Mouse (Mus musculus): ENCODE measurements at regions not wholly inside any gene's neighbourhood (a gene's known extent, or its start where the extent isn't known, plus 50 kb on each side); places are given as distances from the start of the nearest gene placed in this dataset.

DNA sequence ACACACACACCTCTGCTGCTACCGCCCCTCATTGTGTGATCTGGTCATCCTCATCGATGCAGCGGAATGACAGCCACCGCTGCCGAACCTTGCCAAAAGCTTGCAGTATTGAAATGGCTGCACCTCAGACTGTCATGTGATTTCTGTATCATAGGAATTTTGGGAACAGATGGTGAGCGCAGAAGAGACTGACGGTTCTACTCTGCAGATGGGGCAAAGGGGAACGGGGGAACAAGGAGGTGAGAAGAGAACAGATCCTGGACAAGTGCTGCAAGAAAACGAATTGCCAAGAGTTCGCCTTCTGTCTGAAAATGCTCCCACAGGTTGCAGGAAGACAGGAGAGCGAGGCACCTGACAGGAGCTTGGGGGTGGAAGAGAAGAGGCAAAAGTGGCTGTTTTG, 96.9 kb upstream of the Smarca2 start:
- no peak for TF ChIP-seq CTCF (IDR thresholded peaks at IDR 0.05)
- intact Hi-C loops (cut with DNase I): no loop called here
- peak in 1 of 2 experiments; percentile 16 for DNase-seq (ENCODE audit: extremely low spot score in 1 of 2, low spot score in 2 of 2)
- H3K27ac ChIP-seq: peak overlapping the region; percentile 8; the same call in 1 of the 2 replicates
- H3K4me3 ChIP-seq: peak overlapping the region; percentile 17; the same call in 1 of the 2 replicates

DNA sequence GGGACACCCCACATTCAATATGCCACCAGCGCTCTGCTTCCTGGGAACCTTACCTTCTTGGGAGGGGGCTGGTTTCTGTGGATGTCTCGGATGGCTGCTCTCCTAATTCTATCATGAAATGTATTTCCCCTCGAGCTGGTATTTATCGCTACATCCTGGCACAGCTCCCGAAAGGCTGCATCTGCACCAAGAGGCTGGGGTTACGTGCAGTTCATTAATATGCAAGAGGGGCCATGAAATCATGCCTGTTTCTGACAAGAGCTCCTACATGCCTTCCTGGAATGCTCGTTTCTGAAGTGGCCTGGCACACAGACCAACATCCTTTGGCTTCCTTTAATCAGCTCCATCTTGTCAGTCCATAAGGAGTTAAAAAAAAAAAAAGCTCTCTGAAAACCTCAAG, 96.2 kb upstream of the Smarca2 start:
- TF ChIP-seq CTCF (IDR thresholded peaks at IDR 0.05): no peak
- no peak for DNase-seq (ENCODE audit: extremely low spot score in 1 of 2, low spot score in 2 of 2)
- peak overlapping the region; percentile 50 for H3K27ac ChIP-seq
- H3K4me3 ChIP-seq: peak overlapping the region; percentile 17; the same call in 1 of the 2 replicates
- intact Hi-C loops (cut with DNase I): no loop called here

DNA sequence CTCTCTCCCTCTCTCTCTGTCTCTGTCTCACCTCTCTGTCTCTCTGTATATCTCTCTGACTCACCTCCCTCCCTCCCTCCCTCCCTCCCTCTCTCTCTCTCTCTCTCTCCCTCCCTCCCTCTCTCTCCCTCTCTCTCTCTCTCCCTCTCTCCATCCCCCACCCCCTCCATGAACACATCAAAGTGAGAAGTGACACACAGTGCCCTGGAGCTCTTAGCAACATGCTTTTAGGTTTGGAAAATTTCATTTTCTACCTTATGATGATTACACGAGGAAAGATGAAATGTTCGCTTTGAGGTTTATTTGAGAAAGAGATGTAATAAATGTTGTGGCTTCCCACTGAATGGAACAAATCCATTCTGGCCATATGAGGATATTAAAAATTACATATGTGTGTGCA, 95.6 kb upstream of the Smarca2 start:
- no peak for TF ChIP-seq CTCF (IDR thresholded peaks at IDR 0.05)
- no peak overlapping the region for H3K4me3 ChIP-seq
- peak overlapping the region; percentile 36; the same call in 1 of the 2 replicates for H3K27ac ChIP-seq
- intact Hi-C loops (cut with DNase I): no loop called here
- no peak for DNase-seq (ENCODE audit: extremely low spot score in 1 of 2, low spot score in 2 of 2)

GRCm38 (mm10) chr19:26510185-26510584, 94.7 kb upstream of the Smarca2 start:
- Histone ChIP-seq H3K27ac (peak overlapping the region; percentile 36), H3K4me3 (no peak overlapping the region)
- no peak for DNase-seq (ENCODE audit: extremely low spot score in 1 of 2, low spot score in 2 of 2)
- no peak for TF ChIP-seq CTCF (IDR thresholded peaks at IDR 0.05)
- intact Hi-C loops (cut with DNase I): no loop called here

DNA sequence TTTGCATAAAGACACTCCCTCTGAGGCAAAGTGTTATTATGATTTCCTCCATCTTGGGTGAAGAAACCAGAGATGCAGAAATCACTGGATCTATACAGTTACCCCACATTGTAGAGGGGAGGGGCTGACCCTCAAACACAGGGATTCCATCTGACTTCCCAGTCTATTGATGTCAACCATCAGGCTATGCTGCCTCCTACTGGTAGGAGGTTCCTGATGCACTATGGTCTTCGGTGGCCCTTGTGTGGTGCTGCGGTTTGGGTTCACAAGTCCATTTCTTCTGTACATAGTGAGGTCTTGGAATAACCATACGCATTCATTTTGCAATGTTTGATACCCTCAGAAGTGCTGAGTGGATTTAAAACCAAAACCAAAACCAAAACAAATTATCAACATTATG, 94.0 kb upstream of the Smarca2 start:
- intact Hi-C loops (cut with DNase I): no loop called here
- no peak overlapping the region for H3K4me3 ChIP-seq

DNA sequence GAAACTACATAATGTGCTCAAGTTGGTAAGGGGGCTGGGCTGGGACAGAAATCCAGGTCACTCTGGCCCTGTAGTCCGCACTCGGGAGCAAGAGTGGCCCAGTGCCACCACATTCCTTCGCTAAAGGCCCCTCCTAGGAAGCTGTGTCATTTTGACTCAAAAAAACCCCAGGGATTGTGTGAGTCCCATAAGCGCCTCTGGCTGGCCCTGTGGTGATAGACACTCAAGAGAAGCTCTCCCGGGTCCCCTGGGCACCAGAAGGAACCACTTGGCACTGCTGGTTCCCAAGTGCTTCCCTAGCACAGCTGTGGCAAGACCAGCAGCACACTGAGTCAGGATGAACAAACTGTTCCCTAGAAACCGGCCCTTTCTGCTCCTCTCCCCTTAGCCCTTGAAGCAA, 93.1 kb upstream of the Smarca2 start:
- Histone ChIP-seq H3K4me3 (no peak overlapping the region), H3K27ac (no peak overlapping the region)
- DNase-seq (ENCODE audit: extremely low spot score in 1 of 2, low spot score in 2 of 2): no peak
- intact Hi-C loops (cut with DNase I): no loop called here
- TF ChIP-seq CTCF (IDR thresholded peaks at IDR 0.05): no peak

More for the DNA sequence above, 94.0 kb upstream of the Smarca2 start:
- no peak overlapping the region for H3K27ac ChIP-seq
- TF ChIP-seq CTCF (IDR thresholded peaks at IDR 0.05): peak; percentile 42
- DNase-seq (ENCODE audit: extremely low spot score in 1 of 2, low spot score in 2 of 2): no peak

DNA sequence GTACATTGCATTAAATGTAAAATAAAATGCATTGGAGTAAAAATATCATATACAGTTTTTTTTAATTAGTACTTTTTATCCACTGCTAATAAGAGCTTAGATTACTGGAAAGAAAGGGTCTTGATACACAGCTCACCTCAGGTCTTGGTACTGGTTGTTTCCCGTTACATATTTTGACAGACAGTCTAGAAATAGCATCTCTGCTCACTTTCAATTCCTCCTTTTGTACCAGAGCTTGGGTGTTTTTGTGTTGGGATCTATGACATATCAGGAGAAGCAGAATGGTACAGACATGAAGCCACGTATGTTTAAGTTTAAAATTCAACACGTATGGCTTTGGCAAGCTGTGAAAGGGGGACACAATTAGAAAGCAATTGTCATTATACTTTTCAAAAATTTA, 80.3 kb upstream of the Smarca2 start:
- DNase-seq (ENCODE audit: extremely low spot score in 1 of 2, low spot score in 2 of 2): no peak
- no peak for TF ChIP-seq CTCF (IDR thresholded peaks at IDR 0.05)
- Histone ChIP-seq H3K27ac (no peak overlapping the region), H3K4me3 (no peak overlapping the region)
- intact Hi-C loops (cut with DNase I): no loop called here

DNA sequence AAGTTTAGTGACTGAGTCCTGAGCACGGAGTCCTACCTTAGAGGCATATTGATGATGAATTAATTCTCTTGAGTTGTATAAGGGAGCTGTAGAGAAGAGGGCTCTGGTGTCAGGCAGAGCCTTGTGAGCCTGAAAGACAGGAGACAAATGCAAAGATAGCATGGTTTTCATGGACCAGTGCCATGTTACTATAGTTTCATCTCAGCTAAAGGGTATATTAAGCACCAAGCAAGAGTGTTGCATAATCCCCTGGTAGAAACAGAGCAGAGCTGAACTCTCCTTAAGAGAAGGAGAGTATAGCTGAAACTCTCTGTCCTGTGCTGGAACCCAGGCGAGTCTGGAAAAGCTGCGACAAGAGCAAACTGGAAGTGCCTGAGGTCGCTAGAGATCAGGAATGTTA, 73.5 kb upstream of the Smarca2 start:
- no peak overlapping the region for H3K4me3 ChIP-seq
- no peak overlapping the region for H3K27ac ChIP-seq
- TF ChIP-seq CTCF (IDR thresholded peaks at IDR 0.05): no peak
- intact Hi-C loops (cut with DNase I): loop anchor here (5.0 kb wide), 1 partner anchor 71 kb away; no protein-coding TSS in a partner anchor
- DNase-seq (ENCODE audit: extremely low spot score in 1 of 2, low spot score in 2 of 2): no peak

GRCm38 (mm10) chr19:26532509-26532908, 72.3 kb upstream of the Smarca2 start:
- intact Hi-C loops (cut with DNase I): loop anchor here (5.0 kb wide), 1 partner anchor 70 kb away; no protein-coding TSS in a partner anchor
- Histone ChIP-seq H3K27ac (peak overlapping the region; percentile 36), H3K4me3 (peak overlapping the region; percentile 6; the same call in 1 of the 2 replicates)
- DNase-seq (ENCODE audit: extremely low spot score in 1 of 2, low spot score in 2 of 2): no peak
- no peak for TF ChIP-seq CTCF (IDR thresholded peaks at IDR 0.05)

DNA sequence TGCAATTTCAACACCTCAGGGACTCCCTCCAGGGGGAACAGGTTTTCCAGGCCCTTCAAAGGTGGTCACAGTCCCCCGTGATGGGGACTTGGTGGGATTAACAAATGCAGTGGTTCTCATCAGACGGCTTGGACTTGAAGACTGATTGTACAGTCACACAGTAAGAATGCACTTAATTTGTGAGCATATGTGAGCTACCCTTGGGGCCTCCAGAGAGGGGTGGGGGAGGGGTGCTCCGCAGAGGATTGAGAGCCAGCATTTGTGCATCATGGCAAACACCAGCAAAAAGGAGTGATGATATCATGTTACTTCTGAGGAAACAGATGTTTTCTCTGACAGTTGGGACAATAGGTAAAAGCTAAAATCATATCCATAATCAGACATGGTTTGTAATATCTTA, 59.2 kb upstream of the Smarca2 start:
- intact Hi-C loops (cut with DNase I): no loop called here
- H3K27ac ChIP-seq: no peak overlapping the region
- DNase-seq (ENCODE audit: extremely low spot score in 1 of 2, low spot score in 2 of 2): no peak
- TF ChIP-seq CTCF (IDR thresholded peaks at IDR 0.05): no peak
- H3K4me3 ChIP-seq: no peak overlapping the region

GRCm38 (mm10) chr19:26547522-26547921, 57.3 kb upstream of the Smarca2 start:
- Histone ChIP-seq H3K4me3 (no peak overlapping the region), H3K27ac (no peak overlapping the region)
- DNase-seq (ENCODE audit: extremely low spot score in 1 of 2, low spot score in 2 of 2): no peak
- intact Hi-C loops (cut with DNase I): no loop called here
- no peak for TF ChIP-seq CTCF (IDR thresholded peaks at IDR 0.05)

DNA sequence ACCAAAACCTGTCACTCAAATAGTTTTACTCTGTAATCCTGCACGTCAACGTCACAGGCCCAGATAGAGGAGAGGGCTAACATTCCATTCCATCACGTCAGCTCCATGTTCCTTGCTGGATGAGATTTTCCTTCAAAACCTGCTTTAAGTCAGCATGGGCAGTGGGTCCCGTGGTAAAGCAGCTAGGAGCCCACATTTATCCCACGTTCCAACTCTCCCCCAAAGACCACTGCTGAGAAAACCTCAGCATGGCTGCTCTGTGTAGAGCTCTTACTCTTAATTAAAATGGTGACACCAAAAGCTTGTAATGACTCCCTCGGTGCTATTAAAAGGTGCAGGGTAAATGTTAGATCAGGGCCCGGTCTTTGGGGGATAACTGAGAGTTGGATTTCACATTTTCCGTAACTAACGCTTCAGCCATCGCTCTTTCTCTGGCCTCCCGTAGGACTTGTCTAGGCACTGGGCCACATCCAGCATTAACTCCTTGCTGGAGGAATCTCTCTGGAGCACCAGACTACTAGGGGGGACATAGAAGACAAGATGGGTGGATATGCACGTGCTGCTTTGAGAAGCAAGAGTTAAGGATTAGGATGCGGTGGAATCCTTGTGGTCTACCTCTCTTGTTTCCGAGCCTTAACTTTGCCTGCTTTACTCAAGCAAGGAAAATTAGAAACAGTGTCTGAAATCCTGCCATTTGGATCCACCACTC, 56.1 kb upstream of the Smarca2 start:
- intact Hi-C loops (cut with DNase I): no loop called here
- no peak for DNase-seq (ENCODE audit: extremely low spot score in 1 of 2, low spot score in 2 of 2)
- no peak for TF ChIP-seq CTCF (IDR thresholded peaks at IDR 0.05)
- H3K27ac ChIP-seq: no peak overlapping the region
- H3K4me3 ChIP-seq: no peak overlapping the region

DNA sequence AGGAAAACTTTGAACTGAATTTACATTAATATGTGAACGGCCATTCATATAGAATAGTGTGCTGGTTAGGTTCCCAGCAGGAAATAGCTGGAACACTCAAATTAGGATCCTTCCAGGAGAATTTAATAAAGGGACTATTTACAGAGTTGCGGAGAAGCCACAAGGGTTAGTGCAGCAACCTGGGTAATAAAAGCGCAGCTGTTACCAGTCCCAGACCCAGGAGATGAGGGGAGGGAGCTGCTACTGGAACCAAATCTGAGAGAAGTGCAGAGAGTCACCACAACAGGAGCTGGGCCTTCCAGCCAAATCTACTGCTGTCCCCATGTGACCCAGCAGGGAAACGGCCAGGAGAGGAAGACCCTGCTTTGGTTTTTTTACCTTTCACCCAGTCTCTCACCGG, 54.6 kb upstream of the Smarca2 start:
- intact Hi-C loops (cut with DNase I): no loop called here
- DNase-seq (ENCODE audit: extremely low spot score in 1 of 2, low spot score in 2 of 2): no peak
- no peak overlapping the region for H3K27ac ChIP-seq
- no peak for TF ChIP-seq CTCF (IDR thresholded peaks at IDR 0.05)
- no peak overlapping the region for H3K4me3 ChIP-seq

Measured in left cerebral cortex, adult 2 months (tissue).